Mouse (Mus musculus): ENCODE data around the gene Gm21985. TPM values are rescaled to one million over a fixed set of nuclear protein-coding genes. Genes with fewer than 3 reads are reported as not detected.

Gm21985 gene
- polyA plus RNA-seq (2014; fragmentation: Nextera tagmentation; extraction: Ambion mirVana): not detected in 2 replicates

DNA sequence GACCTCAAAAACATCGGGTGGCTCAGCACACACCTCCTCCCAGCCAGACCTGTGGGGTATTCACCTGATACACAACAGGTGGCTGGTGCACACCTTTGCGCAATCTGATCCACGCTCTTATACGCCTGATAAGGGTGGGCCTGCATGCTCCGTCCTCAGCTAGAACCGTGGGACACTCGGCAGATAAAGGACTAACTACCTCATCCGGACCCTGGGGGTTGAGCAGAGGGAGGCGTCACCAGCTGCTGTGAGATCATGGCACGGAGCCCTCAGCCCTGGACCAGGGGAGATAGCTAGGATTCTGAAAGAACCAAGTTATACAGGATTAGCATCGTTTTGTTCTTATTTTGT, at the start of gene Gm21985:
TSS of gene Gm21985 (plus strand) at position 73 of the 351 bp plus-strand sequence.
- H3K36me3 ChIP-seq (ENCODE audit: control insufficient read depth, insufficient read depth, low read length): 0 out of 2 replicates have a peak, but pooled peaks cover 3% of the 10 kb centered on the region
- ATAC-seq (ENCODE audit: low read depth) (peak; percentile 51), DNase-seq (ENCODE audit: low spot score) (peak; percentile 61)
- H3K9ac ChIP-seq (ENCODE audit: low read depth, low read length): peak within 1 kb of the TSS; percentile 84
- peak within 1 kb of the TSS; percentile 81 for H3K4me3 ChIP-seq (ENCODE audit: low read depth, low read length)
- H3K4me1 ChIP-seq (ENCODE audit: control insufficient read depth, insufficient read depth, low read length): peaks cover 18% of the 10 kb centered on the region
- H3K27ac ChIP-seq (replicated peaks; ENCODE audit: low read depth, low read length): peak within 1 kb of the TSS; percentile 85
- no peaks in the 10 kb centered on the region for H3K9me3 ChIP-seq (ENCODE audit: control insufficient read depth, low read length)
- H3K4me2 ChIP-seq (ENCODE audit: low read depth, low read length): peak within 1 kb of the TSS; percentile 65
- under 1% methylated on average over 11 of the region's 11 CpGs for WGBS
- no peaks in the 10 kb centered on the region for H3K27me3 ChIP-seq (replicated peaks; ENCODE audit: control insufficient read depth, insufficient read depth, low read length)

DNA sequence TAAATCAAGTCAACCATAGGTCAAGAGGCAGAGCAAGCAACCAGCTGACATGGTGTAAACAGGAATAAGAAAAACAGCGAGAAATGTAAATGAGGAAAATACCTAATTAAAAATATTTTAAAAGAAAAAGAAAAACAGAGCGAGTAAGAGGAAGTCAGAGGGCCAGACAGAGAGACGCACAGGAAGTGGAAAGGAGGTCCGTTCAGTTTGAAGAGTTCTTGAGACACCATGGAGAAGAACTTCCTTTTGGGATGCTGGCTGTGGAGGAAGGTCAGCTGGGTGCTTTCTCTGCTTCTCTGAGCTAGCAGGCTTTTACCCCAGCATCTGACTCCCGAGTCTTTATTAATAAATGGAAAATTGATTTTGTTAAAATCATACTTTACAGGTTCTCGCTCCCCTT, 48.5 kb upstream of the Gm21985 start:
- ATAC-seq (ENCODE audit: low read depth) (no peak), DNase-seq (ENCODE audit: low spot score) (no peak)
- Histone ChIP-seq H3K4me2 (ENCODE audit: low read depth, low read length) (no peak overlapping the region), H3K4me3 (ENCODE audit: low read depth, low read length) (no peak overlapping the region), H3K9me3 (ENCODE audit: control insufficient read depth, low read length) (no peaks in the 10 kb centered on the region), H3K27me3 (replicated peaks; ENCODE audit: control insufficient read depth, insufficient read depth, low read length) (no peaks in the 10 kb centered on the region), H3K36me3 (ENCODE audit: control insufficient read depth, insufficient read depth, low read length) (no peaks in the 10 kb centered on the region), H3K9ac (ENCODE audit: low read depth, low read length) (no peak overlapping the region), H3K4me1 (ENCODE audit: control insufficient read depth, insufficient read depth, low read length) (no peaks in the 10 kb centered on the region), H3K27ac (replicated peaks; ENCODE audit: low read depth, low read length) (no peak overlapping the region)
- 72% methylated on average over 6 of the region's 6 CpGs for WGBS

DNA sequence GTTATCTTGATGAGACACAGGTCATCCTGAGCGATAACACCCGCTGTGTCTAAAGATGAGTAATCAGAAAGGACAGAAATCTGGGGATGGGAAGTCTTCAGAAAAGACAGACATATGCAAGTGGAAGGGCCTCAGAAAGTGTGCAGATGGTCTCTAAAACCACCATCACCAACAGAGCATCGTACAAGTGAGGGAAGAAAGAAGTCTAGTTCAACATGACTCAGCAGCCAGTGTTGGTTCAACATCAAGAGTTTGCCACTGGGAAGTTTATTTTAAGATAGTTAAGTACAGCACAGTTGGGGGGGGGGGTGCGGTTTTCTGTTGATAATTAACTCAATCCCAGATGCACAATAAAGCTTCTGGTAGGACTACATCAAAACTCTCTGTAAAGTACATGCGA, 45.2 kb upstream of the Gm21985 start:
- no peak overlapping the region for H3K9ac ChIP-seq (ENCODE audit: low read depth, low read length)
- no peak overlapping the region for H3K4me2 ChIP-seq (ENCODE audit: low read depth, low read length)
- 84% methylated on average over 5 of the region's 5 CpGs for WGBS
- no peaks in the 10 kb centered on the region for H3K36me3 ChIP-seq (ENCODE audit: control insufficient read depth, insufficient read depth, low read length)
- H3K27ac ChIP-seq (replicated peaks; ENCODE audit: low read depth, low read length): no peak overlapping the region
- no peaks in the 10 kb centered on the region for H3K27me3 ChIP-seq (replicated peaks; ENCODE audit: control insufficient read depth, insufficient read depth, low read length)
- H3K9me3 ChIP-seq (ENCODE audit: control insufficient read depth, low read length): no peaks in the 10 kb centered on the region
- no peak for DNase-seq (ENCODE audit: low spot score)
- ATAC-seq (ENCODE audit: low read depth): no peak
- no peak overlapping the region for H3K4me3 ChIP-seq (ENCODE audit: low read depth, low read length)
- H3K4me1 ChIP-seq (ENCODE audit: control insufficient read depth, insufficient read depth, low read length): no peaks in the 10 kb centered on the region

DNA sequence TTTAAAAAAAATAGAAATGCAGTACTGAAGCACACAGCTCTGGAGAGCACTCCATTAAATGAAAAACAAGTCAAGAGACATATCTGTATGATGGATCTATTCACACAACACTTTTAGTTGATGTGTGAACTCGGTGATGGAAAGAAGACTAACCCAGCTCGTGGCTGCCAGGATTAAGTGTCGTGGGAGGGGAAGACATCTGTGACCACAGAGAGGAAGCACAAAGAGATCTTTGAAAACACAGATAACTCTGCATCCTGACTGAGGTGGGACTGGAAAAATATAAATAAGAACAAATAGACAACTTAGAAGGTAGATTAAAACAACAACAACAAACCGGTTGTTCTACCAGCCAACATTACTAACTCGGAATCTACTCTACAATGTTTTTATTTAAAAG, 43.5 kb upstream of the Gm21985 start:
- no peak overlapping the region for H3K4me3 ChIP-seq (ENCODE audit: low read depth, low read length)
- H3K9me3 ChIP-seq (ENCODE audit: control insufficient read depth, low read length): no peaks in the 10 kb centered on the region
- no peak overlapping the region for H3K9ac ChIP-seq (ENCODE audit: low read depth, low read length)
- no peaks in the 10 kb centered on the region for H3K27me3 ChIP-seq (replicated peaks; ENCODE audit: control insufficient read depth, insufficient read depth, low read length)
- WGBS: 77% methylated on average over 5 of the region's 5 CpGs
- H3K27ac ChIP-seq (replicated peaks; ENCODE audit: low read depth, low read length): no peak overlapping the region
- H3K36me3 ChIP-seq (ENCODE audit: control insufficient read depth, insufficient read depth, low read length): no peaks in the 10 kb centered on the region
- no peak for ATAC-seq (ENCODE audit: low read depth)
- H3K4me2 ChIP-seq (ENCODE audit: low read depth, low read length): no peak overlapping the region
- no peak for DNase-seq (ENCODE audit: low spot score)
- no peaks in the 10 kb centered on the region for H3K4me1 ChIP-seq (ENCODE audit: control insufficient read depth, insufficient read depth, low read length)

DNA sequence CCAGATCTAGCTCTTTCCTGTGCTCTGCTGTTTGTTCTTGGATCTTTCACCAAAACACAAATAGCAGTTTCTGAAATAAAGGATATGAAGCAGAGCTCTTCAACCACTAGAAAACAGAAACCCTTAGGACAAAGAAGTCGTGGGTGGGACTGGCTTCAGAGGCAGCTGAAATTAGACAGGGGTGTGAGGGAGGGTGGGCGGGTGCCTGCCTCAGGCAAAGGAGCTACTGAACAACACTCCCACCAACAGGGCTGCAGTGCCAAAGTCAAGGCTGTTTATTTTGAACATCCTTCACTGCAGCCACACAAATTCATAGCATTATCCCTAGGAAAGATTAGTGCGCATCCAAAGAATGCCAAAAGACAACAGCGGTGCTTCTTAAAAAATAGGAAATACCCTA, 41.8 kb upstream of the Gm21985 start:
- Histone ChIP-seq H3K9ac (ENCODE audit: low read depth, low read length) (no peak overlapping the region), H3K27ac (replicated peaks; ENCODE audit: low read depth, low read length) (no peak overlapping the region), H3K27me3 (replicated peaks; ENCODE audit: control insufficient read depth, insufficient read depth, low read length) (no peaks in the 10 kb centered on the region), H3K4me3 (ENCODE audit: low read depth, low read length) (no peak overlapping the region), H3K4me2 (ENCODE audit: low read depth, low read length) (no peak overlapping the region), H3K9me3 (ENCODE audit: control insufficient read depth, low read length) (no peaks in the 10 kb centered on the region), H3K36me3 (ENCODE audit: control insufficient read depth, insufficient read depth, low read length) (no peaks in the 10 kb centered on the region), H3K4me1 (ENCODE audit: control insufficient read depth, insufficient read depth, low read length) (no peaks in the 10 kb centered on the region)
- 55% methylated on average over 4 of the region's 4 CpGs for WGBS
- DNase-seq (ENCODE audit: low spot score): no peak
- ATAC-seq (ENCODE audit: low read depth): no peak

DNA sequence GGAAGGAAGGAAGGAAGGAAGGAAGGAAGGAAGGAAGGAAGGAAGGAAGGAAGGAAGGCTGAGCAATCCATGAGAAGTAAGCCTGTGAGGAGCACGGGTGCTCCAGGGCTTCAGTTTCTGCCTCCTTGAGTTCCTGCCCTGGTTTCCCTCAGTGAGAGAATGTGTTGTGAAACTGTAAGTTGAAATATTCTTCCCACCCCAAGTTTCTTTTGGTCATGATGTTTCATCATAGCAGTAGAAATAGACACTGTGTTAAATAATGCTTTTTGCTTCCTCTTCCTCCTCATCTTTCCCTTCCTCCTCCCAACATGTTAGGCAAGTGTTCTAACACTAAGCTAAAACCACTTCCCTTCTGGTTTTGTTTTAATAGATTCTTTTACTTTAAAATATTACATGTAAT, 33.5 kb upstream of the Gm21985 start:
- Histone ChIP-seq H3K4me2 (ENCODE audit: low read depth, low read length) (no peak overlapping the region), H3K36me3 (ENCODE audit: control insufficient read depth, insufficient read depth, low read length) (no peaks in the 10 kb centered on the region), H3K4me3 (ENCODE audit: low read depth, low read length) (no peak overlapping the region), H3K9ac (ENCODE audit: low read depth, low read length) (no peak overlapping the region), H3K9me3 (ENCODE audit: control insufficient read depth, low read length) (no peaks in the 10 kb centered on the region), H3K27me3 (replicated peaks; ENCODE audit: control insufficient read depth, insufficient read depth, low read length) (no peaks in the 10 kb centered on the region), H3K27ac (replicated peaks; ENCODE audit: low read depth, low read length) (no peak overlapping the region), H3K4me1 (ENCODE audit: control insufficient read depth, insufficient read depth, low read length) (no peaks in the 10 kb centered on the region)
- ATAC-seq (ENCODE audit: low read depth) (no peak), DNase-seq (ENCODE audit: low spot score) (no peak)
- 90% methylated on average over 1 of the region's 1 CpGs for WGBS

DNA sequence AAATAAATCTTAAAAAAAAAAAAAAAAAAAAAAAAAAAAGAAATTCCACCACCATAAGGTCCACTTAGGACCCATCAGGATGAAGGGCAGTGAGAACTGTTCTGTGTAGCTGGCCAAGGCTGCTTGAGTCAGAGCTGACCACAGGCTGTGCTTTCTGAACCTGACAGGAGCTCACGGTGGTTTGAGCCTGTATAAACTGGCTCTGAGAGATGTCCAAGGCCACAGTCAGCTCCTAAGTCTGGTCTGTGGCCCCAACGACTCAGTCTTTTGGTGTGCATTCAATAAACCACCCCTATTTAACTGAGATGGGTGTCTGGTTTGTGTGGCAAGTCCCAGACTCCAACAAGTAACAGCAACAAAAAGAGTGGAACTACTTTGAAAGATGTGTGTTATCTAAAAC, 29.5 kb upstream of the Gm21985 start:
- no peaks in the 10 kb centered on the region for H3K9me3 ChIP-seq (ENCODE audit: control insufficient read depth, low read length)
- no peak overlapping the region for H3K27ac ChIP-seq (replicated peaks; ENCODE audit: low read depth, low read length)
- no peaks in the 10 kb centered on the region for H3K27me3 ChIP-seq (replicated peaks; ENCODE audit: control insufficient read depth, insufficient read depth, low read length)
- DNase-seq (ENCODE audit: low spot score) (no peak), ATAC-seq (ENCODE audit: low read depth) (no peak)
- no peak overlapping the region for H3K4me3 ChIP-seq (ENCODE audit: low read depth, low read length)
- WGBS: 84% methylated on average over 2 of the region's 2 CpGs
- no peak overlapping the region for H3K4me2 ChIP-seq (ENCODE audit: low read depth, low read length)
- H3K36me3 ChIP-seq (ENCODE audit: control insufficient read depth, insufficient read depth, low read length): no peaks in the 10 kb centered on the region
- H3K4me1 ChIP-seq (ENCODE audit: control insufficient read depth, insufficient read depth, low read length): peaks cover 5% of the 10 kb centered on the region; the same call in 1 of the 2 replicates
- H3K9ac ChIP-seq (ENCODE audit: low read depth, low read length): no peak overlapping the region

DNA sequence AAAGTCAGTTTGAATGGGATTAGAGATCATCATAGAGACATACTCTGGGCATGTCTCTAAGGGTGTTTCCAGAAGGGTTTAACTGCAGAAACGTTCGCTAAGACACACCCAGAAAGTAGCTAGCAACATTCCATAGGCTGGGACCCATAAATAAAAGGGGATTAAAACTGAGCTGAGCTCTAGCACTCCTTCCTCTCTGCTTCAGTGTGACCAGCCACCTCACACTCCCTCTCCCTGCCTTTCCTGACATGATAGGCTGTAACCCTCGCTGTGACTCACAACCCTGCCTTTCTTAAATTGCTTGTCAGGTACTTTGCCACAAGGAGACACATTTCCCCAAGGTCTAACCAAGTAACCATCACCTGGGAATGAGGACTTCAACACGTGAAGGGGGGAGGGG, 28.1 kb upstream of the Gm21985 start:
- Histone ChIP-seq H3K9me3 (ENCODE audit: control insufficient read depth, low read length) (no peaks in the 10 kb centered on the region), H3K4me3 (ENCODE audit: low read depth, low read length) (no peak overlapping the region), H3K4me1 (ENCODE audit: control insufficient read depth, insufficient read depth, low read length) (peaks cover 5% of the 10 kb centered on the region; the same call in 1 of the 2 replicates), H3K27ac (replicated peaks; ENCODE audit: low read depth, low read length) (no peak overlapping the region), H3K4me2 (ENCODE audit: low read depth, low read length) (no peak overlapping the region), H3K36me3 (ENCODE audit: control insufficient read depth, insufficient read depth, low read length) (no peaks in the 10 kb centered on the region), H3K27me3 (replicated peaks; ENCODE audit: control insufficient read depth, insufficient read depth, low read length) (no peaks in the 10 kb centered on the region), H3K9ac (ENCODE audit: low read depth, low read length) (no peak overlapping the region)
- DNase-seq (ENCODE audit: low spot score) (peak; percentile 26), ATAC-seq (ENCODE audit: low read depth) (no peak)
- WGBS: 5% methylated on average over 4 of the region's 4 CpGs

DNA sequence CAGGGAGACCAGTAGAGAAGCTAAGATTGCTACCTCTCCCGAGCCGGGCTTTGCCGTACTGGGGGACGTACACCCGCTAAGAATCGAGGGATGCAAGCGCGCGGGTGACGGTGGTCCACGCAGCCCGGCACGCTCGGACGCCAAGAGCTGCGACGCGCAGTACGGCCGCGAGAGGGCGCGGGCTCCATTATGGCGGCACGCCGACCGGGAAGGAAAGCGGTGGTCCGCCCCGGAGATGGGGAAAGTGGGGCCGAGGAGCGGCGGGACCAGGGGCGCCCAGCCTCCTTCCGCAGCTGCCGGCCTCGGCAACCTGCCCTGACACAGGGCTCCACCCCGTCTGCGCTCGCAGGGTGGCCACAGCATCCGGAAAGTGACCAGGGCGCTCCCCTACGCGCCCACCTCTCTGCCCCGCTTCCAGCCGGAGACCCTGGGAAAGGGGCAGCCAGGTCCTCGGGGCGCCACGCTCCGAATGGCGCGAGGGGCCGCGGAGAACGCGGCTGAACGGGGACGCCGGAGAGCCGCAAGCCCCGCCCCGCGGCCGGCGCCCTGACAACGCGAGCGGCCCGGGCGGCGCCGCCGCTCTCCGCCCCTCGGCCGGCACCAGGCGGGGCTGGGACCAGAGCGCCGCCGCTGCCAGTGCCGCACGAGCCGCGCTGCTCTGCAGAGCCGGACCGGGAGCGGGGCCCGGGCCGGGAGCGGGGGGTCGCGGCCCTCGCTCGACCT, 26.7 kb upstream of the Gm21985 start, which contains the start of gene Lpcat4:
TSS of gene Lpcat4 (plus strand) at position 257 of the 723 bp plus-strand sequence.
- H3K27ac ChIP-seq (replicated peaks; ENCODE audit: low read depth, low read length): peak within 1 kb of the TSS; percentile 92
- peaks cover 8% of the 10 kb centered on the region; the same call in 1 of the 2 replicates for H3K36me3 ChIP-seq (ENCODE audit: control insufficient read depth, insufficient read depth, low read length)
- DNase-seq (ENCODE audit: low spot score) (peak; percentile 91), ATAC-seq (ENCODE audit: low read depth) (peak; percentile 91)
- WGBS: under 1% methylated on average over 36 of the region's 94 CpGs
- no peaks in the 10 kb centered on the region for H3K9me3 ChIP-seq (ENCODE audit: control insufficient read depth, low read length)
- peak within 1 kb of the TSS; percentile 80 for H3K4me3 ChIP-seq (ENCODE audit: low read depth, low read length)
- H3K4me2 ChIP-seq (ENCODE audit: low read depth, low read length): peak within 1 kb of the TSS; percentile 88
- H3K9ac ChIP-seq (ENCODE audit: low read depth, low read length): peak within 1 kb of the TSS; percentile 83
- peaks cover 5% of the 10 kb centered on the region; the same call in 1 of the 2 replicates for H3K4me1 ChIP-seq (ENCODE audit: control insufficient read depth, insufficient read depth, low read length)
- no peaks in the 10 kb centered on the region for H3K27me3 ChIP-seq (replicated peaks; ENCODE audit: control insufficient read depth, insufficient read depth, low read length)
